Mouse (Mus musculus): ENCODE measurements around the gene Vmn2r66. TPM values are rescaled to one million over a fixed set of nuclear protein-coding genes. Genes with fewer than 3 reads are reported as not detected.

Gene Vmn2r66
- not detected in 2 replicates for polyA plus RNA-seq (2015; fragmentation: Nextera tagmentation; extraction: Ambion mirVana)

GRCm38 (mm10) chr7:85012168-85012567, at the start of gene Vmn2r66:
TSS of gene Vmn2r66 (minus strand) at chr7:85012268.
- Histone ChIP-seq H3K4me1 (replicated peaks) (no peaks in the 10 kb centered on the region), H3K27me3 (no peaks in the 10 kb centered on the region), H3K4me2 (no peak within 1 kb of the TSS), H3K4me3 (replicated peaks) (no peak within 1 kb of the TSS), H3K27ac (replicated peaks) (no peak within 1 kb of the TSS), H3K36me3 (replicated peaks) (no peaks in the 10 kb centered on the region), H3K9ac (no peak within 1 kb of the TSS), H3K9me3 (replicated peaks) (no peaks in the 10 kb centered on the region)
- WGBS (ENCODE audit: insufficient replicate concordance): 72% methylated on average over 1 of the region's 1 CpGs
- ATAC-seq (ENCODE audit: insufficient read depth): no peak

- H3K9ac ChIP-seq: no peak overlapping the region
- H3K27me3 ChIP-seq: no peaks in the 10 kb centered on the region
- no peaks in the 10 kb centered on the region for H3K4me1 ChIP-seq (replicated peaks)
- no peaks in the 10 kb centered on the region for H3K36me3 ChIP-seq (replicated peaks)
- H3K4me3 ChIP-seq (replicated peaks): no peak overlapping the region
- WGBS (ENCODE audit: insufficient replicate concordance): 36% methylated on average over 2 of the region's 2 CpGs
- no peak for ATAC-seq (ENCODE audit: insufficient read depth)
- H3K4me2 ChIP-seq: no peak overlapping the region
- H3K9me3 ChIP-seq (replicated peaks): no peaks in the 10 kb centered on the region
- no peak overlapping the region for H3K27ac ChIP-seq (replicated peaks)
Measured at GRCm38 (mm10) chr7:84996694-84997093, 15.4 kb downstream of the Vmn2r66 start.

GRCm38 (mm10) chr7:84964015-84964414, 48.1 kb downstream of the Vmn2r66 start, which contains the start of gene Vmn2r65:
TSS of gene Vmn2r65 (minus strand) at chr7:84964115.
- Histone ChIP-seq H3K27me3 (no peaks in the 10 kb centered on the region), H3K4me2 (no peak within 1 kb of the TSS), H3K9me3 (replicated peaks) (no peaks in the 10 kb centered on the region), H3K4me3 (replicated peaks) (no peak within 1 kb of the TSS), H3K27ac (replicated peaks) (no peak within 1 kb of the TSS), H3K4me1 (replicated peaks) (no peaks in the 10 kb centered on the region), H3K36me3 (replicated peaks) (no peaks in the 10 kb centered on the region), H3K9ac (no peak within 1 kb of the TSS)
- no peak for ATAC-seq (ENCODE audit: insufficient read depth)
- 28% methylated on average over 1 of the region's 1 CpGs for WGBS (ENCODE audit: insufficient replicate concordance)

Other genes with a start within 250 kb of the Vmn2r66 start
- gene Olfr291, start 158.7 kb downstream of the Vmn2r66 start, polyA plus RNA-seq (2015; fragmentation: Nextera tagmentation; extraction: Ambion mirVana): not detected in 2 replicates
- gene Vmn2r65, start 48.2 kb downstream of the Vmn2r66 start, polyA plus RNA-seq (2015; fragmentation: Nextera tagmentation; extraction: Ambion mirVana): not detected in 2 replicates
- gene Vmn2r67, start 143.7 kb upstream of the Vmn2r66 start, polyA plus RNA-seq (2015; fragmentation: Nextera tagmentation; extraction: Ambion mirVana): not detected in 2 replicates
- not detected in 2 replicates for gene Vmn2r68, start 225.5 kb upstream of the Vmn2r66 start, polyA plus RNA-seq (2015; fragmentation: Nextera tagmentation; extraction: Ambion mirVana)

Measured in liver, embryonic 15.5 days (tissue).